Mouse (Mus musculus) erythroblast, adult 5-6 weeks (primary cell): Measurements from ENCODE around the gene Rgs11. TPM values are rescaled to one million over a fixed set of nuclear protein-coding genes. Genes with fewer than 3 reads are reported as not detected.
"Not testable (repeated sequence)": the region's sequence is repeated elsewhere in the genome, so short reads cannot be mapped to it uniquely, and the experiment has no call there.

ENCODE experiments used
- ATAC-seq: replicated peaks from 2 replicates; pipeline ENCODE4 v1.8.0; 2016; ENCODE audit warnings: moderate number of reproducible peaks, mild to moderate bottlenecking, moderate TSS enrichment, inconsistent platforms; ENCODE audit not compliant: poor library complexity, low FRiP score, severe bottlenecking
- total RNA-seq, 2 experiments: library from RNA; stranded (forward) in 1 of 2; stranded (reverse) in 1 of 2; fragments of 150-400 nt in 1 of 2; fragments of 200-764, 138-1000 nt in 1 of 2; gene quantifications; 2 replicates each; pipeline versions ENCODE4 v1.2.3 to v1.2.4; 2015 to 2017; ENCODE audit warnings: low replicate concordance in 2 of 2

Gene Rgs11
- total RNA-seq (2015; ENCODE audit: low replicate concordance) (not detected in 2 replicates), total RNA-seq (2017; ENCODE audit: low replicate concordance) (1.7 TPM in 1 of 2 replicates, not detected in the other)

- no peak for ATAC-seq
Observed at GRCm38 (mm10) chr17:26202737-26203136, at the start of gene Rgs11. Gene Rgs11, plus strand, starts transcription at chr17:26202951.

DNA sequence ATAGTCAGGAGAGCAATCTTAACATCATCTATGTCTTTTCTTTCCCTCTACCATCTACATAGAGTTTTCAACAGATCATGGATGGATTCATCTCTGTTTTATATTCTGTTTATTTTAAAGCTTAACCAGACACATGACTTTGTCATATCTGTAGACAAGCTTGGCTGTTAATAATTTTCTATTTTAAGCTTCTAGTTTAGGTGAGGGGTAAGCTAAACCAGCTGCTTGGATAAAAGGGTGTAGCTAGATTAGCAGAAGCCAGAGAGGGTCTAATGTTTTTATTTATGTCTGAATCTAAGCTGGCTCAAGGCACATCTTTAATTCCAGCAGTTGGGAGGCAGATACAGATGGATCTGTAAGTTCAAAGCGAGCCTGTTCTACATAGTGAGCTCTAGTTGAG, 40.0 kb upstream of the Rgs11 start:
- no peak for ATAC-seq

- no peak for ATAC-seq
Observed at GRCm38 (mm10) chr17:26168039-26168438, 34.7 kb upstream of the Rgs11 start.

- not testable (repeated sequence) for ATAC-seq
Observed at GRCm38 (mm10) chr17:26175248-26175647, 27.5 kb upstream of the Rgs11 start.

GRCm38 (mm10) chr17:26178611-26179010, 24.1 kb upstream of the Rgs11 start:
- no peak for ATAC-seq

DNA sequence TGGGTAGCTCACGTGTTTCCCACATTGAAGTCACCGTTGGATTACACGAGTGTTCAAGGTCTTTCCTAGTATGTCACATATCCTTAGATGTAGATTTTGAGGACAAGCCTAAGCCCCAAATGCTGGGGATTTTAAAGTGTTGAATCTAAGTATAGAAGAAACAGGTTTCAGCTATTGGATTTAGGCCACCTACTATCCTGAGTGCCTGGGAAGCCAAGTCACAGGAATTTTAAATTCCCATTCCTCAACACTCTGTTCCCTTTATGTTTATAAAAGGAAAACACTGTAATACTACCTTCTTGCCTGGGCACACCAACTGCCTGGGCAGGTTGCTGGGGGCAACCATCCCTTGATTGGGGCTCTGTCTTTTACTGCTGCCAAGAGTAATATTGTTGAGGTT, 21.6 kb upstream of the Rgs11 start:
- no peak for ATAC-seq

GRCm38 (mm10) chr17:26187592-26187991, 15.2 kb upstream of the Rgs11 start:
- no peak for ATAC-seq

DNA sequence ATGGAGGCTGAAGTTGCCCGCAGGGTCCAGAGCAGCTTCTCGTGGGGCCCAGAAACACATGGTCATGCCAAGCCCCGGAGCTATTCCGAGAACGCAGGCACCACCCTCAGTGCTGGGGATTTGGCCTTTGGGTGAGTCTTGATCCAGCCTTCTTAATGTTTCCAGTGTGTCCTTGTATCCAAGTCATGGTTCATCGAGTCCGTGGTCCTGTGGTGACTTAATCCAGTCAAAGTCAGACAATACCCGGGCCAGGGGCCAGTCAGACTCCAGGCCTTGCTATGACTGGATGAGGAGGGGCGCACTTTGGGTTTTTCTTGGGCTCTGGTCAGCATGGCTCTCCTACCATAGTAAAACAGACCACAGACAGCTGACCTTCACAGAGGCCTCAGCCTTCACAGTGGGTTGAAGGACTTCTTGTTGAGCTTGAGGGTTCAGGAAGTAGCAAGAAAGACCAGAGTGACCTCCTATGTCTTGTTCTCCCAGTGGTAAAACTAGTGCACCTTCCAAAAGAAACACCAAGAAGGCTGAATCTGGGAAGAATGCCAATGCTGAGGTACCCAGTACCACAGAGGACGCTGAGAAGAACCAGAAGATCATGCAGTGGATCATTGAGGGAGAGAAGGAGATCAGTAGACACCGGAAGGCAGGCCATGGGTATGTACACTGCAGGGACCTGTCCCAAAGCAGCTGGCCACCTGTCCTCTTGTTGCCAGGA, 14.5 kb upstream of the Rgs11 start:
- ATAC-seq = no peak

GRCm38 (mm10) chr17:26191486-26191885, 11.3 kb upstream of the Rgs11 start:
- ATAC-seq = not testable (repeated sequence)

DNA sequence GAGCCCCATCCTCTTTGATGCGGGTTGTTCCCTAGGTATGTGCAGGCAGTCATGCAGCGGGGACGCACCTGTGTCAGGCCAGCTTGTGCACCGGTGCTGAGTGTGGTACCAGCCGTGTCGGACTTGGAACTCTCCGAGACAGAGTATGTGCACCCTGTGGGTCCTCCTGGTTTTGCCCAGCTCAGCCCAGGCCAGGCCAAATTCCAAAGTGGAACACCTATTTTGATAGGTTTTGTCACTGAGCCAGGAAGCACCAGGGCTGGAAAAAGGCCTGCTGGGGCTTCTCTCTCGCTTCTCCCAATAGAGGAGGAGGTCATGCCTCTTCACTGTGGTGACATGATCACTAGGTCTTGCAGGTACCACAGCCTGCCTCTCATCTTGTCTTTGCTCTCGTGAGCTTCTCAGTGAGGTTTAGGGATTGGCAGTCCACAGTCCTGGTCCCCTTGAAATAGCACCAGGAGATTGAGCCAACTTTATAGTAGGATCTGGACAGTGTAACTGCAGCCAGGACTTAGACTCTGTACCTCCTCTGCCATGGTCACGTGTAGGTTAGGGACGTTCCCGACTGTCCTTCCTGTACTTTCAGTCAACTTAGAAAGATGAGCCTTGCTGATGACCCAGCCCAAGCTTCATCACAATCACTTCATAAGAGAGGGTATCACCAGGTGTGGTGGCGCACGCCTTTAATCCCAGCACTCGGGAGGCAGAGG, 10.1 kb upstream of the Rgs11 start:
- ATAC-seq = no peak

- ATAC-seq = peak; percentile 52
Observed at GRCm38 (mm10) chr17:26198892-26199291, 3.9 kb upstream of the Rgs11 start, which contains the start of gene Pdia2. Gene Pdia2, minus strand, starts transcription at chr17:26199087.

DNA sequence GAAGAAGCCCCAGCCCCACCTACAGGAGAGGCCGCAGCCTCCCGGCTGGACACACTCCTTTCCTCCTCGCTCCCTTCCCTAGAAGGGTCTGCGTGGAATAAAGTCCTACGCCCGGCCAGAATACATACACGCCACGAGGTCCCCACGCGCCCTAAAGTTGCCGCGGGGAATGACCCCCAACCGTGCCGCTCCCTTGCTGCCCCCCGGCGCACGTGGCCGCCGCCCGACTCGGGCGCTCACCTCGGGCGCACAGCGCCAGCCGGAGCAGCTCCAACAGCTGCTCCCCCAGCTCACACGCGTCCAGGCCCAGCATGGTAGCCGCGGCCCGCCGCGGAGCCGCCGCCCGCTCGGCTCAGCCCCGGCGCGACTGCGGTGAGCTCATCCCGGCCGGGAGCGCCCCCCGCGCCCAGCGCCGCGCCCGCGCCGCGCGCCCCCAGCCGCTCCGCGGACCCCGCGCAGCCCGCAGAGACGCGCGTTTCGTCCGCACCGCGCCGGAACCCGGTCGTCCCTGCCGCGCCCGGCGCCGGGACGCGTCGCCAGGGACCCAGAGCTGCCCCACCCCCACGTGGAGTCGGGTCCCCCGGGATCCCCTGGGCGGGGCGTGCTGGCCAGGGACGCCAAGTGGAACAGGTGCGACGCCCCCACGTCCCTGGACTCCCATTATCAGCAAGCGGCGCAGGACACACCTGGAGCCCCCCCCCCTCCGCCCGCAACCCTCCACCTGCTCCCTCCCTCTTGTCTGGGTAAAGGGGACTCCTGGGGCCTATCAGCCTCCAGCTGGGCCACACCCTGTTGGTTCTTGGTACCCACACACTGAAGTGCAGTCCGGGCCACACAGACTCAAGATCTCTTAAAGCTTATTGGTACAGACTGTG, 1.7 kb upstream of the Rgs11 start:
- no peak for ATAC-seq

GRCm38 (mm10) chr17:26201998-26202397, 753 bp upstream of the Rgs11 start:
- ATAC-seq = no peak

GRCm38 (mm10) chr17:26203321-26203811, 615 bp downstream of the Rgs11 start:
- 0 out of 2 replicates have a peak, but pooled peaks have one; percentile 18 for ATAC-seq

DNA sequence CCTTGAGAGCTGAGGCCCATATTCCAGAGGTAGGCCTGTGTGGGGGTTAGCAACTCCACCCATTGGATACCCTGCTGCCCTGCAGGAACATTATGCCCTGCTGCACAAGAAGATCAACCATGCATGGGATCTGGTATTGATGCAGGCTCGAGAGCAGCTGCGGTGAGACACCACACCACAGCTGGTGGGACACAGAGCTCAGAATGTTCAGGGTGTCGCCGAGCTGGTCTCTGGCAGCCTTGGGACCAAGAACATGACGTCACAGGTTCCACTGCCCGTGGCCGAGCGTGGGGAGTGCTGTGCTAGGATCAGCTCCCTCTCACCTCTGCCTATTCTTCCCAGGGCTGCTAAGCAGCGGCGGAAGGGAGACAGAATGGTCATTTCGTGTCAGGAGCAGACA, 2.0 kb downstream of the Rgs11 start:
- ATAC-seq = no peak

DNA sequence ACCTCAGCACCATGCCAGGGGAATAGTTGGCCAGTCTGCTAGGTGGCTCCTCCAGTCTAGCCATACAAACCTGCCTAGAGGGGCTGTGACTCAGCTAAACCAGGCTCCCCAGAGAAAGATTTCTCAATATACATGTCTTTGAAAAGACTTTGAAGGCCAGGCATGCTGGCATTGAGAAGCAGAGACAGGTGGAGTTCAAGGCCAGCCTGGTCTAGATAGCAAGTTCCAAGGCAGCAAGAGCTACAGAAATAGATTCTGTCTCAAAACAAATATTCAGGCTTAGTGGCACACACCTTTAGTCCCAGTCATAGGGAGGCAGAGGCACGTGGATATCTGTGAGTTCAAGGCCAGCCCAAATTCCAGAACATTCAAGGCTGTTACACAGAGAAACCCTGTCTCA, 3.6 kb downstream of the Rgs11 start:
- no peak for ATAC-seq

- no peak for ATAC-seq
Observed at GRCm38 (mm10) chr17:26207686-26208085, 4.9 kb downstream of the Rgs11 start, which contains the start of gene Arhgdig. Gene Arhgdig, minus strand, starts transcription at chr17:26207786.

DNA sequence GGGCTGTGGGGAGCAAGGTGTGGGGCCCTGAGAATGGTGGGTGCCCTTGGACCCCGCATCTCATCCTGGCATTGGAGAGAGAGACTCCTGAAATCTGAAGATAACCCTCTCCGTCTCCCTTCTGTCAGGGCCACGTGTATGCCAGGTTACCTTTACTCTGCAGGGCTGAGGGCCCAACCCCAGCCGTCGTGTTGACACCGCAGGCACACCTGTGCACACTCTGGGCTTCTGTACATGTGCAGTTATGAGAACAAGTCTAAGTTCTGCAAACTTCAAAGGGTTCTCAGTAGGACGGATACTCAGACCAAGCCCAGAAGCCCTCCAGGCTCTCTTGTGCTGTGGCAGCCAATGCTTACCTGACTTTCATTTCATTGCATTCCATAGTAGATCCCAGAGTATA, 9.5 kb downstream of the Rgs11 start:
- ATAC-seq = no peak

GRCm38 (mm10) chr17:26212681-26213080, 9.9 kb downstream of the Rgs11 start:
- ATAC-seq = no peak

DNA sequence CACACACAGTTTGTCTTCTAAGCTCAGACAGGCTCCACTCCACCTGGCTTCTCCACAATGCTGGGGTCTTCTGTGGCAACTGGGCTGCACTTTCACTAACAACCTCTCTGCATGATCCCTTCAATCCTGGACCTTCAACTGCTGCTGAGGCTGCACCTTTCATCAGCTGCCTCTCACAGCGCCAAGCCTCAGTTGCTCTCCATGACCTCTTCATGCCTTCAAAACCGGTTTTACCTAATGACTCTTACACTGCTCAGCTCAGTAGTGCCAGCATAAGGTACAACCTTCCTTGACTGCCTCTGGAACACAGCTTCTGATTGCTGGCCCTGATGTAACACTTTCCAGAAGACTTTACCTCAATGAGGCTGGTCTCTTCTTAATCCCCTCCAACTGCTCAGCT, 18.8 kb downstream of the Rgs11 start:
- ATAC-seq = no peak
